Mouse (Mus musculus) erythroblast, embryonic 14.5 days (primary cell): ENCODE results near the gene Wdtc1.

Experiments used
- GATA1 ChIP-seq: IDR thresholded peaks from 2 replicates; pipeline ENCODE4 v1.6.1; 2012; ENCODE audit warnings: low read length, inconsistent platforms, mixed read lengths
- TAL1 ChIP-seq: IDR thresholded peaks from 3 replicates; pipeline ENCODE4 v1.6.1; 2012; ENCODE audit warnings: low read length, inconsistent platforms, mixed read lengths

DNA sequence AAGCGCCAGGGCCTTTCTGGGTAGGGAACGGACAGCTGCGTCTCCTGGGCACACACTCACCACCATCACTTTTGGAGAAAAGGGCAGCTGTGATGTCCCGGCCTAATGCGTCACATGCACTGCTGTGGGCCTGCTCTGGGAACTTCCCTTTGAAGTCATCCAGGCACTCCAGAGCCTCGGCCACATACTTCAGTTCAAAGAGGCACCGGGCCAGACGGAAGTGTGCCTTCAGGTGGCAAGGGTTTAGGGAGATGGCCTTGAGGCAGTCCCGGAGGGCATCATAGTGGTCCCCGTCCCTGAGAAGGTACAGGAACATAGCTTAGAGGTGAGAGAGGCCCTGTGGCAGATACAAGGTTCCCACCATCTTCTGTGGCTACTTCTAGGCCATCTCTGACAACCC is 55.9 kb downstream of the Wdtc1 start:
- TF ChIP-seq GATA1: no peak
- TF ChIP-seq TAL1: no peak
